Mouse (Mus musculus) urinary bladder, postnatal 36 days (tissue): Measurements from ENCODE around the gene Acap2.

ENCODE experiments used
- DNase-seq, 2 experiments: peaks; one replicate each; pipeline ENCODE4 v3.0.0; 2022; ENCODE audit warnings: low spot score in 2 of 2, mixed read lengths in 1 of 2

Acap2 gene

DNA sequence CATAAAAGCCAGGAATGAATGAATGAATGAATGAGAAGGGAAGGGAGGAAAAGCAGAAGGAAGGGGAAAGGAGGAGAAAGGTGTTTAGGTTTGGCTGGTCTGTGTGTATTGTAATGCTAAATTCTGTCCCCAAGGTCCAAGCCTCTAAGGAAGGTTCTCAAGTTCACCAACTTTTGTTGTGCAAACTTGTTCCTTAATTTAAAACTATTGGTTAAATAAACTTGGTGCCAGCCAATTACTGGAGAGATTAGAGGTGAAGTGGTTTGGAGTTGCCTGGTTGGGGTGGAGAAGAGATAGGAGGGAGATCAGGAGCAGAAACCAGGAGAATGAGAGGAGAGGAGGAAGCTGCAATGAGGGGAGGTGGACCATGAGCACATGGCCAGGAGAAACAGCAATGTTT is 31.4 kb downstream of the Acap2 start:
- DNase-seq = no peak

DNA sequence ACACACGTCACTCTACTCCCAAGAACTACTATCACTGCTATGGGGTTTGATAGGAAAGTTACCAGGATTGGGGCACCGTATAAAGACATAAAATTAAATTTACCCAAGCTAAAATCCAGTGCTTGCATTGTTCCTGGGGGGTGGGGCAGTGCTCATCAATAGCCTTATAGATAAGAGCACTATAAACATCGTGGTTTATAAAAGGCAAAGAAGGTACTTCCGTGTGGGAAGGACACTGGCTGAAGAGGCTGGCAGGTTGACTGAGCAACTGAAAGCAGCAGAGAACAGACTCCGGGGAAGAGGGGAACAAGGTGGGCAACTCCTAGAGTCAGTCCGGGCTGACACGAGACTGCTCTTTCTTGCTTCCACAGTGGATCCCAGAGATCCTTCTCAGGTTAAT is 33.1 kb downstream of the Acap2 start:
- no peak for DNase-seq

DNA sequence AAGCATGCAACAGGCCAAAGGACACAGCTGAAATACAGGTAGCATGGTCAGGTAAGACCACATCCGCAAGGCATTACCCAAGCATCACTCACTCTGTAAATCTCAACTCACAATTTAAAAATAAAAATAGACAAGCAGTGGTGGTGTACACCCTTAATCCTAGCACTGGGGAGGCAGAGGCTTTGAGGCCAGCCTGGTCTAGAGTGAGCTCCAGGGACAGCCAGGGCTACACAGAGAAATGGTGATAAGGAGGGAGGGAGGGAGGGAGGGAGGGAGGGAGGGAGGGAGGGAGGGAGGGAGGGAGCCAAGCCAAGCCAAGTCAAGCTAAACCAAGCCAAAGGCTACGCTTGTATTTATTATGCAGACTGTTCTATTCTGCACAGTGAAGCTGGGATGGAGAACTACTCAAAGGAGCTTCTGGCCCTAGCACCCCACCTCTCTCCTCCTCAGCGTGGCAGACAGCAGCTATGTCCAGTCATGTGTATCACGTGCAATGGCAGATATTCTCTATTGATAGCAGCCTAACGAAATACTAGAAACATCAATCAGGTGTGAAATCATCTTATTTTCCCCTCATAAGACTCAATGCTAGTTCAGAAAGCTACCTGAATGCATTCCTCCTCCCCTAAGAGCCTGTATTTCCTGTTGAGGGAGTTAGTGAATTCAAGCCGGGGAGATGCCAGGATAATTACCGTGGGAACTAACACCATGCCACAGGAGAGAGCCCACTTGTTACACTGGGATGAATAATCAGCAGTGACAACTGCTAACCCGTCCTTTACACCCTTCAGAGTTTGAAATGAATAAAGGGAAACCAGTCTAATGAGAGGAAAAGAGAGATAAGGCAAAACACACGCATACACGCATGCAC is 33.8 kb downstream of the Acap2 start:
- no peak for DNase-seq

DNA sequence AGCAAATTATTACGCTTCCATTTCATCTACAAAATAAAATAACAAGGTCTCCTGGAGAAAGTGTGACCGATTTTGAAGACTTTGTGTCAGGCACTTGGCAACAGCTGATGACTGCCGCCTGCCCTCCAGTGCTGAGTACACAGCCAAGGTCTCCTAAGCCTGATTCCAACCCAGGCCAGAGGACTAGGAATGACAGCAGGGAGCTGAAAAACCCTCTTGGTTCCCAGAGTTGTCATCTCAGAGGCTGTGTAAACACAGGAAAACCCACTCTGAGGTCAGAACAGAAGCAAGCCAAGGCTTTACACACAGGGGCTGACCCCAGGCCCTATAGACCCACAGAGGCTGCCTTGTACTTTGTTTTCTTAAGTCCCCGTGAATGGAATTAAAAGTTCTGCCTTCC is 35.1 kb downstream of the Acap2 start:
- no peak for DNase-seq

DNA sequence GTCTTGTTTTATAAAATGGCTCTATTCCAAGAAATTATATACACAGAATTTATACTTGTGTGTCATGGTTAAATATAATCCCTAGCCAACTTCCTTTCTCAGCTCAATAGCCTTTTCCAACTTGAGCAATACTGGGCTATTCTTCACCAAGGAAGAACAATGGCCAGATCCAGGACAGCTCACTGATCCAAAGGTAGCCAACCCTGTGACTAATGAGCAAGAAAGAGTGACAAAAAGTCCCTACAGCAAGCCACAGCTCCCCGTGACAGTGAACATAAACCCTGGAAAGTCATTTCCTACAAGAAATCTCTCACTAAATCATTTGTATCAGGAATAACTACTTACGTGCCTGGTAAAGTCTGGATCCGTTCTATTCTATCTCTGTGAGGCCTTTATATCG is 35.6 kb downstream of the Acap2 start:
- no peak for DNase-seq

DNA sequence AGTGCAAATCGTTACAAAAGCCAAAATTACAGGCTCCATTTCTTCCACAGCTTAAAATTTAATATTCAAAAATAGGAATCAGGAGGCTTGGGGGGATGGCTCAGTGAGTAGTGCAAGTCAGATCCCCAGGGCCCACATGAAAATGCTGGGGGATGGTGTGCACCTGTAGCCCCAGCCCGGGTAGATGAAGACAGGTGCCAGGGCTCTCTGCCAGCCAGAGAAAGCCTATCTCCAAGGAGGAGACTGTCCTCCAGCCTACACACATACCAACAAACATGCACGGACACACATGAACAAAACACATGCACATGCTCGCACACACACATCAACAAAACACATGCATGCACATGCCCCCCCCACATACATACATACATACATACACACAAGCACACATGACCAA is 36.9 kb downstream of the Acap2 start:
- no peak for DNase-seq

DNA sequence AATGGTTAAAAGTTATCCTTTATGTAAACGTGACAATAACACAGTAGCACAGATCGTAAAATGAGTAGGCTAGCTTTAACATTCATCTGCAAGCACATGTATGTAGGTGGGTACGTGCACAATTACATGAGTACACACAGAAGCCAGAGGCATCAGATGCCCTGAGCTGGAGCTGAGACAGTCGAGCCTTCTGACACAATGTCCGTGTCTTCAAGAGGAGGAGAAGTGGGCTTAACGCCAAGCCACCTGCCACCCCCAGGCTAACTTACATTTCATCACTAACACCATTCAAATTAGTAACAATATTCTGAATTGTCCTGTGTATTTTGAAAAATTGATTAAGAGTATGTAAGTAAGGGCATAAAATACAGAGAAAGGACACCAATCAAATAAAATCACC is 40.6 kb downstream of the Acap2 start:
- DNase-seq = no peak

DNA sequence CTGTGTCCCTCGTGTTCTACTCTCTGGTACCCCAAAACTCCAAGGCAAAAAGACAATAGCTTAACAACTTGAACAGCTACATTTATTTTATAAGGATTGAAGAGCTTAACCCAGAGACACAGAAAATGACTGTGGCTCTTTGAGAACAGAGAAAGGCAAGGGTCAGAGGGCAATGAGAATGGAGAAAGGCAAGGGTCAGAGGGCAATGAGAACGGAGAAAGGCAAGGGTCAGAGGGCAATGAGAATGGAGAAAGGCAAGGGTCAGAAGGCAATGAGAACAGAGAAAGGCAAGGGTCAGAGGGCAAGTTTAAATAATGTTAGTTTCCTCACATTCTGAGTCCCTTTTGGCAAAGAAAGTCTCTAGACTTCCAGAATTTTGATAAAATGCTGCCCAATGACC is 41.6 kb downstream of the Acap2 start:
- no peak for DNase-seq

DNA sequence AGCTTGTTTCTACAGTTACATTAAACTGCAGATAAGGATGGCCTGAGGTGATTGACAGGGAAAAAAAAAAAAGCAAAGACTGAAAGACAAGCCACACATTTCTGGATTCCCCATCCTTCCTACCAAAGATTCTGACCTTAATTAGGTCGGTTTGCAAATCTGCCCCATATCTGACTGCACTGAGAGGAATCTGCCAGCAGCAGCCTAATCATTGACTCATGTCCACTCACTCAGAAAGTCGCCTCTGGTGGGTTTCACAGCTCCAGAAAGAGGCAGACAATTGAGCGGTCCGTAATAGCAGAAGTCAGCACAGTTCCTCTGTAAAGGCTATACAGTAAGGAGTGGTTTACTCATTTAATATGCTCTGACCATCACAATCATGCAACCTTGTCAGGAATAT is 51.2 kb downstream of the Acap2 start:
- no peak for DNase-seq

DNA sequence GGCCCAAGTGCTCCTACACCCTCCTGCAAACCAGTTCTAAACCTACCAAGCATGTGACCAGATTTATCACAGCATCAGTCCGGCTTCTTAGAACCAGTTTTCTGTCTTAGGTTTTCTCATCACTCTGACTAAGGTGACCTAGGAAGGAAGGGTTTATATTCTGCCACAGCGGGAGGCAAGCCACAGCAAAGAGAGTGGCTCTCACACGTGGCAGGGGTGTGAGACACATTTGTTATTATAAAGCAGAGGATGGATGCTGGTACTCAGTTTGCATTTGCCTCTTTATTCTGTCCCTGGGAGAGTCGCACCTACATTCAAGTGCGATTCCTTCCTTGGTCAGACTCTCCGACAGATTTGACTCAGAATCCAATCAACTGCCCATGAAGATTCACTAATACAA is 52.2 kb downstream of the Acap2 start:
- no peak for DNase-seq

DNA sequence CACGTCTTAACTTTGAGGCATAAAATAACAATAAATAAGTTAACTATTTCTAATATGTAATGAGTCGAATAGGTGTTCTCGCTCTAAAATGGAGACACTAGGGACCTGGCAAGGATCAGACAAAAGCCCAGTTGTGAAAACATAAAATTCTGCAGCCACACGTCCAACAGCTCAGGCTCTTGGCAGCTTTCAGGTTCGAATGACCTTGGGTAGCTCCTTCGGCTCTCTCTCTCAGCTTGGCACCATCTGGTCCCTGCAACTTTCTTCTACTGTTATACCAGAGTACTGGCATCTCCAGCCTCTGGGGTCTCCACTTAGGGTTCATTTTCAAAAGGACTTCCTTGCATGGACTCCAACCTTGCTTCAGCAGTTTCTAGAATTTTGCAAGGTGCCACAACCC is 53.3 kb downstream of the Acap2 start:
- DNase-seq = no peak

DNA sequence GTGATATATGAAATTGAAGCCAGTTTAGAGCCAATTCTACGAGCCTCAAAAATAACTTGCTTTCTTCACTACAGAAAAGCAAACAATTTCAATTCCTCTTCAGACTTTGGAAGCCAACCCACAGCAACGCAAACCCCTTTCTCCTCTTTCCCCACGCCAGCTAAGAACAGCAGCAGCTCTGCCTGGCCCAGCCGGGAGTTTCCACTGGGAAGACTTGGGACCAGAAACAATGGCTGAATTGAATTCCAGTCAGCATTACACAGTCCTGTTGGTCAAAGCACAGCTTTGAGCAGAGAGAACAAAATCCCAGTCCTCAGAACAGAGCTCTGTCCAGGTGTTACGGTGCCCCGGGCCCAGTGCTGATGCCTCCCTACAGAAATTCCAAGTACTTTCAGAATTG is 59.1 kb downstream of the Acap2 start:
- no peak for DNase-seq

DNA sequence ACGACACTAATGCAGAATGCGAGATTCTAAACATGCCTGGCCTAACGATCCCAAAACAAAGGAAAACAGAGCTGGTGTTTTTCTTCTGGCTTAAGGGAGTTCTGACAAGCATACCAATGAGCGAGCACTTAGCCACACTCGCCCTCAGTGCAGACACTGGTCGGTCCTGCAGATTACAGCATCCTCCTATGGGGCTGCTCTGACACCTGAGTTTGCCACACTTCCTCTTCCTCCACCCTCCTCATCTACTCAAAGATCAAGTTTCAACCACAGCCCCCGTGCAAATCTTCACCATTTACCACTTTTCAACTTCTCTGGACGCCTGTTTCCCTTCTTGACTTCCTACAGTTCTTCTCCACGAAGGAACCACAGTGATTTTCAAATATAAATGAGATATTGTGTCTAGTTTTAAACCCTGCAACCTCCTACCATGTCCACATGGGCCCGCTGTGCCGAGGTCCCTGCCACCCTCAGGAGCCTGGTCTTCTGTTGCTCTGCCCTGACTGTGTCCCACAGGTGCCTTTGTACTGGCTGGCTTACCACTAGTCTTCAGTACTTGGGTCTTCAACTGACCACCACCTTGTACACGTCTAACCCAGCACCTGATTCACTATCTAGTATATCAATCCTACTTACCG is 64.3 kb downstream of the Acap2 start:
- no peak for DNase-seq

DNA sequence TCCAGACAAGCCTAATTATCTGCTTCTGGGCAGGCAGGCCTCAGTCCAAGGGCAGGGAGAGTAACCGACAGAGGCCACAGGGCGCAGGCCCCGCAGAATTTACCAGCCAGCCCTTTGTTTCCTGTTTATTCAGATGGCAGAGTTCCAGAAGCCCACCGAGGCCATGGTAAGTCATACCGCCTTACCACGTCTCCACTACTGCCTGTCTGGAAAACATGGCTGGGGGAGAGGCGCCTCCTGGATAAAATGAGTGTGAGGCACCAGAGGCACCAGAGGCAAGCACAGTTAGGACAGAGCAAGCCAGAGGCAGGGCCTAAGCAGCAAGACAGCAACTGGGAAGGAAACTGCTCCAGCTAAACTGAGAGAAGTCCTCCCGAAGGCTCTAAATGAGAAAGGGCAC is 65.5 kb downstream of the Acap2 start:
- DNase-seq = no peak

DNA sequence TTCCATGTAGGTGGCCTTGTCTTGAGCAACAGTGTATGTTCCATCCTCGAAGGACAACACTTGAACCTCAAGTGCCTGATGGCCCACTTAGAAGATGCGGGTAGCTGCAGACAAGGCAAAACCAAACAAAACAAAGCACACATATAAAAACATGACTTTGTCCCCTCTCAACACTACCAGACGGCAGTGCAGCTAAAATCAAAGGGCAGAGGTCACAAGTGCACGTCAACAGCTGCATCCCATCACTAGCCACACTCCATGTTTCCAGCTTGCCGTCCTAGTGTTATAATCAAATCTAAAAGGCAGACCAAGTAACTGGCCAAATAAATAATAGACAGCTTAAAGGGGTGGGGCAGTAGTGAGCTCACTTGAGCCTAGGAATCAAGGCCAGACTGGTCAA is 69.5 kb downstream of the Acap2 start:
- DNase-seq = no peak

DNA sequence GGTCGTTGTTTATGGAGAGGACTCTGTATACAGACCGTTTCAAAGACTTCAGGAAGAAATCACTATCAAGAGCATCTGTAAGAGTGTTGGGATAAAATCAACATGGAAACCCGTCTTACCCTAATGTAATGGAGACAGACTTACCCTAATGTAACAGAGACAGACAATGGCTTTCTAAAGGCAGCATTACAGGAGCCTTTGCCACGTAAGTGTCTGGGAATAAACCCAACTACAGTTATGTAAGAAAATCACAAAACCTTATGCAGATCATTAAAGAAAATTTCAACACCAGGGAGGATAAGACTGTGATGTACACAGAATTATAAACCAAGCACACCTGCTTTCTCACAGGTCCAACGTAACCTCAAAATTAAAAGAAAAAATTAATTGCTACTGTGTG is 72.9 kb downstream of the Acap2 start:
- DNase-seq = no peak

DNA sequence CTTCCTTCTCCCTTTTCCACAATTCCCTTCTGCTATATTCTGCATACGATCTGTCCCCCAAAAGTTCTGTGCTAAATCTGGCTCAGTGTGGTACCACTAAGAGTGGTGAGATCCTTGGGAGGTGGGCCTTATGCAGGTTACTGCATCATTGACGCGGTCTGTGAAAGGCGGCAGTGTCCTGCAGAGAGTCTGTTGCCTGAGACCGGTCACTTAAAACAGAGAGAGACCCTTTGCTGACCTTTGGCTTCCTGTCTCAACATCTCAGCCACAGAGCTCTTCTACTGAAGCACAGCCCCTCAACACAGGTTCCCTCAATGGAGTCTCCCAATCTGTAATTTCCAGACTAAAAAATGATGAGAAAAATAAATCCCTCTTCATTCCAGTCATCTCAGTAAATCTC is 76.1 kb downstream of the Acap2 start:
- DNase-seq = no peak

DNA sequence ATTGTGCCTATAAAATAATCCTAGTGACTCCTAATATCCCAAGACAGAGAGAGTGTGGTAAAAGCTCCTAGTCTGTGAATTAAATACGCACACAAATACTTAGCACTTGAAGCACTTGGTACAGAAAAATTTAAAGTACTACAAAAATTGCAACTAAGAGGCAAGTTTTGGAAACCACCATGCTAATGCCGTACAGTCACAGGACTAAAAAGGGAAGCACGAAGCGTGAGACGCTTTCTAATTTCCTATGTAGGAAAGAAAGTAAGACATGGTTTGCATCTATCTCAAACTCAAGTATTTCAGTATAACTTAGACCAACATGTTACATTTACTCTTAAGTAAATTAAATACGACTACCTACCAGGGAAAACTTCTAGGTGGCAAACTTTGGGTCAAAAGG is 79.4 kb downstream of the Acap2 start:
- no peak for DNase-seq

DNA sequence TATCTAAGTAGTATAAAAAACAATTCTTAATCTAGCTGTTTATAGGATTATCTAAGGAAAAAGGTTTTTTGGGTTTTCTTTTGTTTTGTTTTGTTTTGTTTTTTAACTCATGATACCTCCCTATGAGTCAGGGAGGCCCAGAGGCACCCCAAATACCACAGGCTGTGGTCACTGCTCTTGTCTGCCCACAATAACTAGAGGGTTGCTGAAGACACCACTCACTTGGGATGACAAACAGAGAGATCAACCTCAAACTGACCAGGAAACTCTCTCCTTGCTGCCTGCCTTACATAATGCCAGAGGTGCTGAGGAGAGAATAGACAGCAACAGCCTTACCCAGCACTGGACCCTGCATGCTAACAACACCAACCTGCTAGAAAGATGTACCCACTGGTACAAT is 87.4 kb downstream of the Acap2 start:
- DNase-seq = no peak

DNA sequence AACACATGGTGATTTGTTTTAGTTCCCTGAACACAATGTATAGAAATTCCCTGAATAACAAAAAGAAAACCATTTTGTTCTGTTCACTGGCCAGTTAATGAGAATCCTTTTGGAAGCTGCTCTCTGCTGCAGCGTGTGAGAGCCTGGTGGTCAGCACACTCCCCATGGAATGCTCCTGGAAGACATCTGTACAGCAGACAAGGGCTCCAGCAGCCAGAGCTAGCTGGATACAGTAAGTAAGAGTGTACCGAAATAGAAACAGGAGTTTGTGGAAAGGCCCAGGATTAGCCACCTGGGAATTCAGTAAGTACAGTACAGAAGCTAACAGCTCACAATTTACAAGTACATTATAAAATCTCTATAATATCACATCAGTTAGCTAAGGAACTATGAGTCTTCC is 99.7 kb downstream of the Acap2 start:
- DNase-seq = no peak

DNA sequence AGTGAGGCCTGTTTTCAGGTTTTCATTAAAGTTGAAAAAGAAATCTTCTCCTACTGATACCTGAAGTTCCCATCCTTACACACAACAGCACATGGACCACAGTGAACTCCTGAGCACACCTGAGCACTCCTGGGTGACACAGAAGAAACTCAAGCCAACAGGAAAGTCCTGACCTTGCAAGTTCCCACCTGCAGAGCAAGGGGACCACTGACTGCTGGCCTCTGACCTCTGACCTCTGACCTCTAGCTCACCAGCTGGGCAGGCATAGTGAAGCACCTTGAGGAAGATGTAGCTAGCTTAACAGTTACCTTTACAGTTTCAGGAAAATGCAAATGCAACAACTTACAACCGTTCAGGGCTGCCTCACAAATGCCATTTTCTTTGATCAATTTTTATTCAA is 101.1 kb downstream of the Acap2 start:
- DNase-seq = no peak

DNA sequence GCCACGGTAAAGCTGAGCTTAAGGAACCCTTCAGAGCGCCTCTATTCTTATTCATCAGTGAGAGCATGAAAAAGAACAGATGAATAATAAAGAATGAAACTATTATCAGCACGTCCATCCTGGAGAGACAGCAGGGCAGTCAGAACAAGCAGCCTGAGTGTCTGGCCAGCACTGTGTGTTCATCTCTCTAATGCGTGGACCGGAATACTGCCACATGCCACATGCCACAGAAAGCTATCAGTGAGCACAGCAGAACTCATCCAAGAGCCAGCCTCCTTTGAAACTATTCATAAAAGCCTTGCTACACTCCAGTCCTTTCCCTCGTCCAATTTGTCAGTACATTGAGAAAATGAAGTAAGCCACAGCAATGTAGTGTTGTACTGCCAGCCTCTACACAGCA is 107.0 kb downstream of the Acap2 start:
- DNase-seq = no peak

DNA sequence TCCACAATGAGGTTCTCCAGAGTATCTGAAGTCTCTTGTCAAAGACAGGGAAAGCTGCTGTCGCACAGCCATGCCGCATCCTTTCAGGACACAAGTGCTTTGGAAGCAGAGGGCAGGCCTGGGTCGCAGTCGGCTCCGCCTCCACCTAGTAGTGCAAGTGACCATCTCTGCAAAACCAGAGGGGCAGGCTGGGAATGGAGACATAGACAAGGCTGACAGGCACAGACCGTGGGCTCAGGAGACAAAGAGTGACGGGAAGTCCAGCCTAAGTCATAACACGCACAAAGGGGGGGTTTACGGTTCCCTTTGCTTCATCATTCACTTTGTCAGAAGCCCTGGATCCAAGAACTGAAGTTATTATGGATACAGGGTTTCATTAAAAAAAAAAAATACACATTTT is 107.9 kb downstream of the Acap2 start:
- no peak for DNase-seq

DNA sequence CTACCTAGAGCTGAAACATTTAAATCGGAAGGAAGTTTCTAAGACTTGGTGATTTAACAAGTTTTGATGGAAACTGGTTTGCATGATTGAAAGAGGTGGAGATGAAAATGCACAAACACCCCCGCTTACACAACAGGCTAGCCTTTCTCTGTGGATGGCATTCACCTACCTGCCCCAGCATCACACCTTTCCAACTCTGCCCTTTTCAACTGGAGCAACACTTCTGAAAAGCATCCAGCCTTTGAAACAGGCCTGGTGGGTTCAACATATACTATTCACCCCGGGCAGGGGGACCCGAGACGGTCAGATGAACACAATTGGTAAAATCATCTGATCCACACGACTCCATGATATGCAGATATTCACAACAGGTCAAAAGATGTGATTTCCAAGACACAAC is 119.2 kb downstream of the Acap2 start:
- no peak for DNase-seq
